Mouse (Mus musculus) thymus, adult 2 months (tissue): ENCODE data around the gene Tgif2. TPM values are rescaled to one million over a fixed set of nuclear protein-coding genes. Genes with fewer than 3 reads are reported as not detected.
A peak's percentile ranks its signal among the peaks of the same experiment; 100 is the strongest.

Experiments used
- DNase-seq: peaks from one replicate; pipeline ENCODE4 v3.0.0; 2021
- H3K27ac ChIP-seq: fragments of 200-500 bp; 2 replicates; pipeline ENCODE4 v1.5.1; 2012; ENCODE audit warnings: low read length, control low read depth; ENCODE audit not compliant: control insufficient read depth, insufficient read depth
- H3K27me3 ChIP-seq: fragments of 200-500 bp; 2 replicates; pipeline ENCODE4 v1.6.1; 2012; ENCODE audit warnings: mild to moderate bottlenecking, low read length, moderate library complexity, mixed read lengths; ENCODE audit not compliant: control insufficient read depth, insufficient read depth
- H3K36me3 ChIP-seq: fragments of 200-500 bp; 2 replicates; pipeline ENCODE4 v1.6.1; 2012; ENCODE audit warnings: mild to moderate bottlenecking, low read length, moderate library complexity; ENCODE audit not compliant: control insufficient read depth, insufficient read depth
- H3K4me1 ChIP-seq: fragments of 200-500 bp; replicated peaks from 2 replicates; pipeline ENCODE4 v1.6.1; 2012; ENCODE audit warnings: low read length; ENCODE audit not compliant: control insufficient read depth, insufficient read depth
- H3K4me3 ChIP-seq: fragments of 200-500 bp; 2 replicates; pipeline ENCODE4 v1.5.1; 2012; ENCODE audit warnings: mild to moderate bottlenecking, low read length, control low read depth, moderate library complexity; ENCODE audit not compliant: control insufficient read depth, insufficient read depth
- CTCF ChIP-seq: fragments of 200-500 bp; IDR thresholded peaks from 2 replicates; pipeline ENCODE4 v1.5.1; 2012; ENCODE audit warnings: mild to moderate bottlenecking, control low read depth, low read length, moderate library complexity, borderline replicate concordance; ENCODE audit not compliant: control insufficient read depth, poor library complexity, insufficient read depth; ENCODE audit errors: extremely low read depth
- POLR2A ChIP-seq: fragments of 200-500 bp; IDR thresholded peaks from 2 replicates; pipeline ENCODE4 v1.6.1; 2012; ENCODE audit warnings: mild to moderate bottlenecking, low read length, control low read depth, moderate library complexity; ENCODE audit not compliant: control insufficient read depth, poor library complexity, insufficient read depth; ENCODE audit errors: extremely low read depth
- WGBS: fragments of 180-500 bp; shearing (Covaris S2); methylation state at CpG from one replicate; pipeline ENCODE4 v1.1.7; 2018; 5-methylcytosine and 5-hydroxymethylcytosine counted together
- polyA plus RNA-seq: library from polyadenylated mRNA; depleted of rRNA; stranded (reverse); fragments of >200 nt; gene quantifications from 2 replicates; pipeline ENCODE4 v1.2.3, GENCODE M21; 2012

Gene Tgif2
- polyA plus RNA-seq, 1 experiment, result 37.2 TPM

GRCm38 (mm10) chr2:156870519-156870918, 30.7 kb downstream of the Tgif2 start:
- Histone ChIP-seq H3K4me3 (no peak overlapping the region), H3K27me3 (no peaks in the 10 kb centered on the region), H3K36me3 (peaks cover 64% of the 10 kb centered on the region), H3K27ac (no peak overlapping the region), H3K4me1 (0 out of 2 replicates have a peak, but pooled peaks cover 3% of the 10 kb centered on the region)
- WGBS, result 56% methylated on average over 6 of the region's 6 CpGs
- DNase-seq, result no peak
- no peak for TF ChIP-seq CTCF
- no peak for TF ChIP-seq POLR2A

- 21% methylated on average over 5 of the region's 5 CpGs for WGBS
- DNase-seq, result peak; percentile 65
Observed at GRCm38 (mm10) chr2:156873629-156874028, 33.8 kb downstream of the Tgif2 start.

GRCm38 (mm10) chr2:156874047-156874759, 34.4 kb downstream of the Tgif2 start:
- WGBS, result 85% methylated on average over 8 of the region's 8 CpGs
- H3K27ac ChIP-seq, result no peak overlapping the region
- no peaks in the 10 kb centered on the region for H3K27me3 ChIP-seq
- peaks cover 90% of the 10 kb centered on the region for H3K36me3 ChIP-seq
- DNase-seq, result no peak
- H3K4me1 ChIP-seq, result peaks cover 24% of the 10 kb centered on the region
- H3K4me3 ChIP-seq, result no peak overlapping the region
- no peak for TF ChIP-seq CTCF
- TF ChIP-seq POLR2A, result no peak

More at GRCm38 (mm10) chr2:156873629-156874028, 33.8 kb downstream of the Tgif2 start:
- Histone ChIP-seq H3K36me3 (peaks cover 90% of the 10 kb centered on the region), H3K4me1 (peaks cover 18% of the 10 kb centered on the region), H3K27me3 (no peaks in the 10 kb centered on the region), H3K4me3 (no peak overlapping the region), H3K27ac (no peak overlapping the region)
- no peak for TF ChIP-seq CTCF

GRCm38 (mm10) chr2:156874760-156875510, 35.1 kb downstream of the Tgif2 start:
- DNase-seq, result no peak
- no peak for TF ChIP-seq POLR2A
- TF ChIP-seq CTCF, result no peak
- H3K4me1 ChIP-seq, result peaks cover 30% of the 10 kb centered on the region
- no peak overlapping the region for H3K27ac ChIP-seq
- H3K4me3 ChIP-seq, result no peak overlapping the region
- H3K27me3 ChIP-seq, result no peaks in the 10 kb centered on the region
- 92% methylated on average over 4 of the region's 4 CpGs for WGBS
- H3K36me3 ChIP-seq, result peaks cover 95% of the 10 kb centered on the region

- no peaks in the 10 kb centered on the region for H3K27me3 ChIP-seq
- peak overlapping the region; percentile 83 for H3K27ac ChIP-seq
- no peak overlapping the region for H3K4me3 ChIP-seq
- WGBS, result 10% methylated on average over 9 of the region's 9 CpGs
- H3K4me1 ChIP-seq, result peaks cover 52% of the 10 kb centered on the region
- peaks cover 78% of the 10 kb centered on the region for H3K36me3 ChIP-seq
- peak; percentile 74 for DNase-seq
- no peak for TF ChIP-seq POLR2A
- TF ChIP-seq CTCF, result no peak
Observed at GRCm38 (mm10) chr2:156877726-156878125, 37.9 kb downstream of the Tgif2 start.

- H3K27me3 ChIP-seq, result no peaks in the 10 kb centered on the region
- no peak for DNase-seq
- no peak for TF ChIP-seq CTCF
- TF ChIP-seq POLR2A, result no peak
Observed at GRCm38 (mm10) chr2:156879541-156879940, 39.7 kb downstream of the Tgif2 start.

More at GRCm38 (mm10) chr2:156879541-156879940, 39.7 kb downstream of the Tgif2 start:
- Histone ChIP-seq H3K27ac (no peak overlapping the region), H3K36me3 (peaks cover 66% of the 10 kb centered on the region), H3K4me1 (peaks cover 66% of the 10 kb centered on the region), H3K4me3 (no peak overlapping the region)
- 91% methylated on average over 3 of the region's 3 CpGs for WGBS
